Mouse (Mus musculus) liver, adult 10 weeks (tissue): ENCODE measurements around the gene Cacna1a. TPM values are rescaled to one million over a fixed set of nuclear protein-coding genes. Genes with fewer than 3 reads are reported as not detected.

ENCODE experiments used
- polyA plus RNA-seq: library from polyadenylated mRNA; stranded (reverse); fragments of 350-450 nt; fragmentation: Illumina TruSeq; extraction: RNeasy Lipid Tissue Mini Kit (QIAGEN cat#74804); gene quantifications from one replicate; pipeline ENCODE4 v1.2.3, GENCODE M21; 2014; ENCODE audit warnings: low read depth, low replicate concordance

Cacna1a gene
- 0.08 TPM for polyA plus RNA-seq

GRCm38 (mm10) chr8:84388275-84388674 is at the start of gene Cacna1a:
TSS of gene Cacna1a (plus strand) at chr8:84388440.

GRCm38 (mm10) chr8:84662581-84663065 is 274.4 kb downstream of the Cacna1a start, which contains the start of gene Ier2:
TSS of gene Ier2 (minus strand) at chr8:84662852.

GRCm38 (mm10) chr8:84686191-84687002 is 298.2 kb downstream of the Cacna1a start, which contains the start of gene Trmt1:
TSS of gene Trmt1 (plus strand) at chr8:84686307.

GRCm38 (mm10) chr8:84687705-84688100 is 299.5 kb downstream of the Cacna1a start, which contains the start of gene Nacc1:
TSS of gene Nacc1 (minus strand) at chr8:84687862.

Other genes starting within 250 kb of the Cacna1a start
- gene Cc2d1a, start 240.5 kb upstream of the Cacna1a start, polyA plus RNA-seq = 0.79 TPM
- gene 4930432K21Rik, start 240.4 kb upstream of the Cacna1a start, polyA plus RNA-seq = not detected
- not detected for gene Nanos3, start 203.2 kb upstream of the Cacna1a start, polyA plus RNA-seq
- 0.13 TPM for gene Zswim4, start 151.4 kb upstream of the Cacna1a start, polyA plus RNA-seq
- 11.6 TPM for gene D8Ertd738e, start 138.7 kb upstream of the Cacna1a start, polyA plus RNA-seq
- gene Mri1, start 131.1 kb upstream of the Cacna1a start, polyA plus RNA-seq = 2.2 TPM
- gene Ccdc130, start 118.1 kb upstream of the Cacna1a start, polyA plus RNA-seq = 2.9 TPM